Mouse (Mus musculus) megakaryocyte progenitor cell, adult 5-6 weeks (primary cell): Measurements from ENCODE around the gene Pold3. TPM values are rescaled to one million over a fixed set of nuclear protein-coding genes. Genes with fewer than 3 reads are reported as not detected.

ENCODE experiments used
- ATAC-seq: replicated peaks from 2 replicates; pipeline ENCODE4 v1.8.0; 2016; ENCODE audit warnings: mild to moderate bottlenecking, moderate TSS enrichment, inconsistent platforms; ENCODE audit not compliant: poor library complexity
- total RNA-seq, 2 experiments: library from RNA; stranded (forward) in 1 of 2; stranded (reverse) in 1 of 2; fragments of 157-497, 149-512 nt in 1 of 2; fragments of 200-1000 nt in 1 of 2; gene quantifications; 2 replicates each; pipeline versions ENCODE4 v1.2.3 to v1.2.4; 2015 to 2017

The Pold3 gene
- total RNA-seq, 2 experiments from 2014 or later: 51.4 to 119 TPM

GRCm38 (mm10) chr7:100033672-100034071 is 87.7 kb downstream of the Pold3 start:
- no peak for ATAC-seq

Other genes starting within 250 kb of the Pold3 start
- 11.3 and 13.3 TPM in 2 replicates for gene Rnf169, start 141.1 kb downstream of the Pold3 start, total RNA-seq (2015)
- 14.1 and 18.3 TPM in 2 replicates for gene Rnf169, start 141.1 kb downstream of the Pold3 start, total RNA-seq (2017)
- gene Chrdl2, start 115.4 kb downstream of the Pold3 start, total RNA-seq (2015): not detected in 2 replicates
- gene Chrdl2, start 115.4 kb downstream of the Pold3 start, total RNA-seq (2017): not detected in 2 replicates
- 11.8 and 12.4 TPM in 2 replicates for gene Lipt2, start 37.7 kb upstream of the Pold3 start, total RNA-seq (2015)
- gene Lipt2, start 37.7 kb upstream of the Pold3 start, total RNA-seq (2017): 5.5 and 13.3 TPM in 2 replicates
- gene Kcne3, start 54.9 kb upstream of the Pold3 start, total RNA-seq (2015): 0.59 and 0.77 TPM in 2 replicates
- 2.0 and 4.2 TPM in 2 replicates for gene Kcne3, start 54.9 kb upstream of the Pold3 start, total RNA-seq (2017)
- gene Pgm2l1, start 105.8 kb upstream of the Pold3 start, total RNA-seq (2015): 8.0 and 12.4 TPM in 2 replicates
- gene Pgm2l1, start 105.8 kb upstream of the Pold3 start, total RNA-seq (2017): 6.2 and 10.6 TPM in 2 replicates
- 0.22 TPM in 1 of 2 replicates, not detected in the other for gene P4ha3, start 164.0 kb upstream of the Pold3 start, total RNA-seq (2015)
- gene P4ha3, start 164.0 kb upstream of the Pold3 start, total RNA-seq (2017): not detected in 2 replicates